26 mouse cellular contexts compared by ENCODE assay signal in genomic region chr16:13423587-13424355, GRCm38 (mm10).
DNase-seq lines count a peak whose midpoint lies in the region; ATAC-seq lines count a peak whose summit lies in the region.
"Had no signal": no experiment of that assay in that cellular context is flagged by ENCODE, and none has a peak within 500 bp of the region (broad histone marks: within the 10 kb centered on the region; RNA-seq: fewer than 3 reads in every experiment).

No protein-coding gene starts in this region.

- no peaks in the 10 kb centered on the region for H3K27me3 ChIP-seq in splenic B cell, adult 2 months (ENCODE audit: control insufficient read depth, insufficient read depth, low read length, poor library complexity, severe bottlenecking)
- H3K27me3 ChIP-seq: embryonic facial prominence, embryonic 15.5 days; forebrain, embryonic 12.5 days; heart, embryonic 12.5 days; lung, embryonic 15.5 days; neural tube, embryonic 12.5 days had no signal

- DNase-seq in lung, postnatal 36 days: peak; percentile 28
- no peak for DNase-seq in lung, postnatal 4 days
- peak; percentile 66 to 74 for DNase-seq in B cell, adult 2 months
- peak; percentile 81 for DNase-seq in splenic B cell, adult 2 months (ENCODE audit: low read depth, low spot score)
- DNase-seq in thymus, postnatal 0 days (ENCODE audit: low spot score): no peak
- DNase-seq in thymus, postnatal 25 days: no peak
- DNase-seq: adrenal gland, postnatal 36 days; cerebellum, adult 18-20 months; cerebellum, postnatal 10 days; forebrain, postnatal 0 days; gastrocnemius, postnatal 10 days; kidney, adult 9 months; kidney, postnatal 10 days; layer of hippocampus, adult 9-11 months; liver; right cerebral cortex, postnatal 4 days; thymus, adult 2 months had no signal

- H3K36me3 ChIP-seq in splenic B cell, adult 2 months (ENCODE audit: control insufficient read depth, insufficient read depth, low read length, poor library complexity, severe bottlenecking): no peaks in the 10 kb centered on the region
- H3K36me3 ChIP-seq: embryonic facial prominence, embryonic 10.5 days; embryonic facial prominence, embryonic 15.5 days; forebrain, embryonic 12.5 days; heart, embryonic 12.5 days; lung, embryonic 15.5 days; neural tube, embryonic 12.5 days had no signal

- ATAC-seq in granulocyte monocyte progenitor cell, adult 5-6 weeks (replicated peaks; ENCODE audit: poor library complexity, severe bottlenecking): peak; percentile 66
- ATAC-seq: forebrain, postnatal 0 days; intestine, postnatal 0 days; midbrain, embryonic 16.5 days had no signal

Comparison
In these comparisons a context has a peak if more than half of its experiments do, and no peak if none do; other contexts are left out.
1. DNase-seq: peak in lung, postnatal 36 days (single experiment), B cell, adult 2 months (2 of 2) and splenic B cell, adult 2 months (single experiment); none in lung, postnatal 4 days (0 of 2), thymus, postnatal 0 days (single experiment) and thymus, postnatal 25 days (single experiment).